Mouse (Mus musculus) erythroblast, embryonic 14.5 days (primary cell): Measurements from ENCODE around the gene Hlcs.

Source experiments
- GATA1 ChIP-seq: IDR thresholded peaks from 2 replicates; pipeline ENCODE4 v1.6.1; 2012; ENCODE audit warnings: low read length, inconsistent platforms, mixed read lengths
- TAL1 ChIP-seq: IDR thresholded peaks from 3 replicates; pipeline ENCODE4 v1.6.1; 2012; ENCODE audit warnings: low read length, inconsistent platforms, mixed read lengths

GRCm38 (mm10) chr16:94178441-94179220, 134.7 kb downstream of the Hlcs start:
- no peak for TF ChIP-seq TAL1
- TF ChIP-seq GATA1 = no peak
